Mouse (Mus musculus): Measurements from ENCODE around the gene Fancc.

DNA sequence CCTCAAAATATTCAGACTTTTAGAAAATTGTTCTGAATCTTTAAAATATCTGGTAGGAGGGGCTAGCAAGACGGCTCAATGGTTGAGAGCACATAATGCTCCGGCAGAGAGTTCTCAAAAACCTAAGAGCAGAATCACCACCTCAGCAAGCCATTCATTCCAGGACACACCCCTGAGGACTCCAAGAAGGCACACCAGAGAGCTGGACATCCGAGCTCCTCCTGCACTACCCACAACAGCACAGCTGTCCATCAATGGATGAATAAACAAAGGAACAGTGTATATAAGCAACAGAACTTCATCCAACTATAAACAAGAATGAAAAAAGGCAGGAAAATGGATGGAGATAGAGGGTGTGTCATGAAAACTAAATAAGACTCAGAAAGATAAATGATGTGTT lies 80.3 kb downstream of the Fancc start:
- TF ChIP-seq CTCF (IDR thresholded peaks at IDR 0.05; ENCODE audit: low read depth), result no peak
- TF ChIP-seq EP300 (IDR thresholded peaks at IDR 0.05; ENCODE audit: low read depth), result no peak
